Mouse (Mus musculus) heart, adult 2 months (tissue): ENCODE measurements around the gene Cd81.

Experiments used
- CTCF ChIP-seq: fragments of 200-600 bp; IDR thresholded peaks from 2 replicates; pipeline ENCODE4 v1.8.1; 2022; ENCODE audit warnings: antibody characterized with exemption, mild to moderate bottlenecking, moderate library complexity
- EP300 ChIP-seq: fragments of 200-500 bp; IDR thresholded peaks from 2 replicates; pipeline ENCODE4 v1.6.1; 2011; ENCODE audit warnings: low read depth, low read length, control low read depth; ENCODE audit not compliant: insufficient read depth
- POLR2A ChIP-seq: fragments of 200-500 bp; IDR thresholded peaks from 2 replicates; pipeline ENCODE4 v1.6.1; 2011; ENCODE audit warnings: mild to moderate bottlenecking, low read depth, low read length, control low read depth; ENCODE audit not compliant: insufficient read depth

DNA sequence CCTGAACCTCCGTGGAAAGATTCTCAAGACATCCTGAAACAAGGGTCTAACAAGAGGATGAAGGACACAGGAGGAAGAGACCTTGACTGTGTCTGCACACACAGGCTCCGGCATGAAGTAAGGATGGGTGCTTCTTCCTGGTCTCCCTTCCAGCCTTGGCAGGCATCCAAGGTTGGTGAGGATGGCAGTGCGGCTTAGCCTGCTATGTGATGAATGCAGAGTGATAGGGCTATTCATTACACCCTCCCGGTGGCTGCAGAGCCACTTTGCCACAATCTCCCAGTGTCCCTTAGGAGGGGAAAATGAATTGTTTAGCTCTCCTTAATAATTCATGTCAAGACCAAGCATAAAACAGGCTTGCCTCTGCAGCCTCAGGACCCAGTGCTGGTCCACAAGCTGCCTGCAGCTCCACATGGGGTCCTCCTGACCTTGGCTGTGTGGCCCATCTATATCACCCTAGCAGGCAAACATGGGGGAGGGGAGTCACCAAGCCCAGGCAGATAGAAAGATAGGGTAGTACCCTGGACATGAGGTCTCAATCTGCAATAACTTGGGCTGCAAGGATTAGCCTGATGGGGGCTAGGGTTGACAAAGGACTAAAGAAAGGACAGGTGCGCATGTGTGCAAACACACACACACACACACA, 40.2 kb upstream of the Cd81 start:
- no peak for TF ChIP-seq CTCF
- no peak for TF ChIP-seq EP300
- TF ChIP-seq POLR2A: no peak
